Mouse (Mus musculus) regulatory T cell (primary cell): Measurements from ENCODE around the gene Tcam1.

Experiments used
- in situ Hi-C: fragments of 300-600 bp; cut with MboI, MseI; formaldehyde crosslinking; loops from one replicate; pipeline ENCODE4 v1.15.1; 2025; ENCODE audit warnings: high pct_unique_total_duplicates

The Tcam1 gene

GRCm38 (mm10) chr11:106273311-106273684 lies 3.2 kb upstream of the Tcam1 start:
- in situ Hi-C loops: loop anchor here (10.0 kb wide), 1 partner anchor 642 kb away; no protein-coding TSS in a partner anchor

GRCm38 (mm10) chr11:106273811-106274210 lies 2.7 kb upstream of the Tcam1 start:
- in situ Hi-C loops: loop anchor here (10.0 kb wide), 1 partner anchor 641 kb away; no protein-coding TSS in a partner anchor

DNA sequence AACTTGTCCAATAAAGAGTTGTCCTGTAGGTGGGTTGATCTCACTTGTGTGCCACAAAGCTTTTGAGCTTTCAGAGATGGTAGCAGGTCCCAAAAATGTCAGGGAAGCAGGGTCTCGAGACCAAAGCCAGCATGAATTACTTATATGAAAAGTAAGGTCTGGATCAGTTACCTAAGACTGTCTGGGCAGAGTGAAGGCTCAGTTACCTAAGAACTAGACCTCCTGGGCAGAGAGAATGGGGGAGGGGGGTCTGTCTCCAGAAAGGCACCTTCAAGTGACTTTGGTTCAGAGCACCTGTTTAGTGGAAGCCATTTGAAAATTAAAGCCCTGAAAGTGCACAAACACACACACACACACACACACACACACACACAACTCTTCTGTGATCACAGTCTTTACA lies 2.1 kb upstream of the Tcam1 start:
- in situ Hi-C loops: loop anchor here (10.0 kb wide), 1 partner anchor 640 kb away; no protein-coding TSS in a partner anchor

- in situ Hi-C loops: loop anchor here (10.0 kb wide), 1 partner anchor 640 kb away; no protein-coding TSS in a partner anchor
These were observed 1.5 kb upstream of the Tcam1 start for GRCm38 (mm10) chr11:106274971-106275411.

- in situ Hi-C loops: no loop called here
These were observed 6.0 kb downstream of the Tcam1 start for GRCm38 (mm10) chr11:106282452-106282851.

DNA sequence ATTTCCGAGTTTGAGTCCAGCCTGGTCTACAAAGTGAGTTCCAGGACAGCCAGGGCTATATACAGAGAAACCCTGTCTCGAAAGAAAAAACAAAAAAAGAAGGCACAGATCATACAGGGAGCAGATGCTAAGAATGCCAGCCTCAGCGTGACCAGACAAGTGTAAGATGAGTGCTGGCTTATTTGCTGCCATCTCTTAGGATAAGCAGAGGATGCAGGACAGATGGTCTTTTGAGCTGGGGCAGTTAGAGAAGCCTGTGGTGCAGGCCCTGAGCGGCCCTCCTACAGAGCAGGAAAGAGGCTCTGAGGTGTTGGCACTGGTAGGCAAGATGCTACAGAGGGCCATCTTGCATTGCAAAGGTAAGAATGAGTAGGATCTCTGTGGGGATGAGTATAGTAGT lies 6.9 kb downstream of the Tcam1 start:
- in situ Hi-C loops: no loop called here

- in situ Hi-C loops: no loop called here
These were observed 7.7 kb downstream of the Tcam1 start for GRCm38 (mm10) chr11:106284126-106284525.

DNA sequence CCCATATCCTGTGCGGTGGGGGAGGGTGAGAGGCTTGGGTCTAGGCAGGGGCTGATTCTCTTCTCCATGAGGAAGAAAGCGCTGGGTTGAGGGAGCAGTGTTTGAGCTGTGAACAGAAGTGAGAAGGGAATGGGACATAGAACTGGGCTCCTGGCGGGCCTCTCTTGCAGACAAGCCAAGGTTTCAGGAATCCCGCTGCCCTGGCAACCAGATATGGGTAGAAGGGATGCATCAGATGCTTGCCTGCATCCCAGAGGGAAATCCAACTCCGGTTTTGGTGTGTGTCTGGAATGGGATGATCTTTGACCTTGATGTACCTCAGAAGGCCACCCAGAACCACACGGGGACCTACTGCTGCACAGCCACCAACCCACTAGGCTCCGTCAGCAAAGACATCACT lies 9.7 kb downstream of the Tcam1 start:
- in situ Hi-C loops: loop anchor here (5.0 kb wide), 1 partner anchor 36 kb away; no protein-coding TSS in a partner anchor

- in situ Hi-C loops: loop anchor here (5.0 kb wide), 1 partner anchor 35 kb away; no protein-coding TSS in a partner anchor
These were observed 10.5 kb downstream of the Tcam1 start for GRCm38 (mm10) chr11:106286987-106287386.

GRCm38 (mm10) chr11:106289369-106289768 lies 12.9 kb downstream of the Tcam1 start:
- in situ Hi-C loops: loop anchor here (5.0 kb wide), 1 partner anchor 33 kb away; no protein-coding TSS in a partner anchor

- in situ Hi-C loops: no loop called here
These were observed 13.9 kb downstream of the Tcam1 start for GRCm38 (mm10) chr11:106290376-106290775.

DNA sequence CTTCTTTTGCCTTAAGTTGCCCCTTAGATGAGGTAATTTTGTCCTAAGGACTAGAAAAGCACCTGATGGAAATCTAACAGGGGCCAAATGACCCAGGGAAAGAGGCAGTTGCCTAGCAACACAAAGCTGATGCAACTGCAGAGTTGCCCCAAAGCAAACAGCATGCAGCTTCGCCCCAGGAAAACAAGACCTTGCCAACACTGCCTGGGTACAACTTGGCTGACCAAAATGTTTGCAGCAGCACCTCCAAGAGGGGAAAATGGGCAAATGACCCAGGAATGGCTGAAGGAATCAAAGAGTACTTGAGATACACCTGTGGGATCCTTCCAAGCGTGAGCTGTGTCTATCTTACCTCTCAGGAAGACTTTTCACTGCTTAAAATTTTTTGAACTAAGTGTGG lies 15.4 kb downstream of the Tcam1 start:
- in situ Hi-C loops: no loop called here

GRCm38 (mm10) chr11:106301765-106302164 lies 25.3 kb downstream of the Tcam1 start, which contains the start of gene Gh:
Gene Gh, minus strand, starts transcription at chr11:106301865.
- in situ Hi-C loops: no loop called here

GRCm38 (mm10) chr11:106302634-106303033 lies 26.2 kb downstream of the Tcam1 start:
- in situ Hi-C loops: no loop called here

DNA sequence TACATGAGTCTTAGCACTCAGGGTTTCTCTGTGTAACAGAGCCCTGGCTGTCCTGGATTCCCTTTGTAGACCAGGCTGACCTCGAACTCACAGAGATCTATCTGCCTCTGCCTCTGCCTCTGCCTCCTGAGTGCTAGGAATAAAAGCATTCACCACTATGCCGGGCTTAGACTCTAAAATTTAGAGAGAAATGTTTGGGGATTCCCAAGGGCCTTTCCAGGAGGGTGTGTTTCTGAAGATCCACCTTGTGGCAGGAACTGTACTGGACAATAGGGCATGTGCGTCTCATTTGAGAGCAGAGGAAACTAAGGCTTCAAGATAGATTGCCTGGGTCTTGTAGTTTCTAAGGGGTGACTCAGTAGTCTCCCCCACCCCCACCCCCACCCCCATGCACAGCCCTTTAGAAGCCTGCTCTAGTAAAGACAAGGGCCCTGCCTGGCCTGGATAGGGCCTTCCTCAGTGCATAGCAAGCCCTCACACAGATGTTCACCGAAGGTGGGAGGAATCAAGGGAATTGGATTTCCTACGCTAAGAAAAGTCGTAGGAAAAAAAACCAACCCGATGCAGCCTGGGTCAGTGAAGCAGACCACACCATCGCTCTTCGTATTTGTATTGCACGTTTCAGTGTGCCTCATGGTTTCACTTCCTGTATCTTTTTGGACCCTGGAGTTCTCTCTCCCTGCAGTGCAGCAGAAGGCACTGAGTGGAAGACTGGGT lies 29.0 kb downstream of the Tcam1 start:
- in situ Hi-C loops: no loop called here

GRCm38 (mm10) chr11:106306065-106306385 lies 29.6 kb downstream of the Tcam1 start:
- in situ Hi-C loops: no loop called here

DNA sequence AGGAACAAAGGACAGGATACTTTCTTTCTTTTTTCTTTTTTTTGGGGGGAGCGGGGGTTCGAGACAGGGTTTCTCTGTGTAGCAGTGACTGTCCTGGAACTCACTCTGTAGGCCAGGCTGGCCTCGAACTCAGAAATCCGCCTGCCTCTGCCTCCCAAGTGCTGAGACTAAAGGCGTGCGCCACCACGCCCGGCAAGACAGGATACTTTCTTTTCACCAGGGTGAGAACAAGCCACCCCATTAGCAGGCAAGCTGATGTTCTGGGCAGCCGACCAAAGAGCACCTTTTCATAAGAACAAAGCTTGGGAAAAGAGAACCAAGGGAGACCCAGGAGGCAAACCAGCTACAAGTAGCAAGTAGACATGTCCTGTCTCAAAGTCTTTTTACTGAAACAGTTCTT lies 30.3 kb downstream of the Tcam1 start:
- in situ Hi-C loops: no loop called here

DNA sequence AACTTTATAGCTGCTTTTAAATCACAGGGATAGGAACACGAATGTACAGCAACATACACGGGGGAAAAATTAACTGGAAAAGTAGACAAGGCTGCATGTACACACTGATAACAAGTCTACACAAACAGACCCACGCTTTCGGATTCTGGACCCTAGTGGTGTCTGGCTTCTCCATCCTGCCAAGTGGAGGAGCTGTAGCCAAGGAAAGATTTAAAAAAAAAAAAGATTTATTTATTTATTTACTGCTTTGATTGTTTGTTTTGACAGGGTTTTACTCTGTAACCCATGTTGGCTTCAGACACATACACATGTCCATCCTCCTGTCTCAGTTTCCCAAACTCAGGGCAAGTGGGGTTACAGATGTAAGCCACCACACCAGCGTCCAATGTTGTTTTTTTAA lies 31.0 kb downstream of the Tcam1 start:
- in situ Hi-C loops: no loop called here

GRCm38 (mm10) chr11:106308162-106308561 lies 31.7 kb downstream of the Tcam1 start:
- in situ Hi-C loops: no loop called here

DNA sequence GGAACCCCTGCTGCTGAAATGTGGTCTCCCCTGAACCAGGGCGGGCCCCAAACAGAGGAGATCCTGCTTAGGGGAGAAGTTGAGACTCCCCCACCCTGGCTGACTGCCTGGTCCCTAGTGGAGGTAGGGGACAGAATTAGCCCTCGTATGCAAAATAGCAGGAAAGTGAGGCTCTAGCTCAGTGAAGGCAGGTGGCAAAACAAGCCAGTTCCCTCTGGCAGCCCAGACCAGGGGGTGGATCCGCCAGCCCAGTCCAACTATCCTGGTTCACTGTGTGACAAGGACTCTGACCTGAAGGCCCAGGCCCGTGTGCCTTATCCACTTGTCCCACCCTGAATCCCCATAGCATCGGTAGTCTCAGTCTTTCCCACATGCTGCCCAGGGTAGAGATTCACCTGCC lies 33.7 kb downstream of the Tcam1 start:
- in situ Hi-C loops: no loop called here

- in situ Hi-C loops: no loop called here
These were observed 37.1 kb downstream of the Tcam1 start for GRCm38 (mm10) chr11:106313533-106313932.

DNA sequence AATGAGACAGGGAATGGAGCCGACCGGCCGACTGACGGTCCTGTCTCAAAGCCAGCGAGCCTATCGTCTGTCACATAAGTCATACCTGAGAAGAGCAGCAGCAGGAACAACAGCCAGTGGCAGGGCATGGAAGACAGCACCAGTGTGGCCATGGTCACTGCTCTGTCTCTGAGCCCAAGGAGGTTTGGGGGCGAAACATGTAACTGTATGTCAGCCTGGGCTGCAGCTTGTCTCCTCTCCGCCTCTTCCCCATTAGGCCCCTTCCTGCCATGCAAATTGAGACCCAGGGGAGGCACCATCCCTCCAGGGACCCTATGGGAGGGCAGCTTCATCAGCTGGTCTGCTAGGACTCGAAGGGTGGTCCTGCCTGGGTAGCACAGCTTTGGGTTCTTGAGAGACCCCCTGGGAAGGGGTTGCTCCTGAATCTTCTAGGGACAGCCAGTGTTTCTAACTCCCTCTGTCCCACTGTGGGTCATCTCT lies 37.9 kb downstream of the Tcam1 start, which contains the start of gene Cd79b:
TSS of gene Cd79b (minus strand) at position 430 of the 480 bp plus-strand sequence.
- in situ Hi-C loops: no loop called here

DNA sequence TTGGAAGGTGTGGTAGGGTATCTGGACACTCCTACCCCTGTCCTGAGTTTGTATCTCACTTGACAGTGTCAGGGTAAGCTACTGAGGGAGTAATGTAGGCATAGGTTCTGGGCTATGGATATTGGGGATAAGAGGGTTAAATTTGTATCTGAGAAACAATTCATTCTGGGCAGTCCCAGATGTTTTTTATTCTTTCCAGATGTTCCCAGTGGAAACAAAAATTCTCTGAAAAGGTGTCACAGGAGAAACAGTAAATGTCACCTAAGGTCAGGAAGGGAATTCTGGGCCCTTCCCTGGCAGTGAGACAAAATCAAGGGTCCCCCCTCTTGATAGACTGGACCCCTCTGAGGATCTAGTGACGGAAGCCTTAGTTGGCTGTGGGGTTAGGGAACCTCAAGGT lies 39.9 kb downstream of the Tcam1 start:
- in situ Hi-C loops: no loop called here
